Mouse (Mus musculus): ENCODE data around the gene Mfsd4b3.
A peak's percentile ranks its signal among the peaks of the same experiment; 100 is the strongest.

DNA sequence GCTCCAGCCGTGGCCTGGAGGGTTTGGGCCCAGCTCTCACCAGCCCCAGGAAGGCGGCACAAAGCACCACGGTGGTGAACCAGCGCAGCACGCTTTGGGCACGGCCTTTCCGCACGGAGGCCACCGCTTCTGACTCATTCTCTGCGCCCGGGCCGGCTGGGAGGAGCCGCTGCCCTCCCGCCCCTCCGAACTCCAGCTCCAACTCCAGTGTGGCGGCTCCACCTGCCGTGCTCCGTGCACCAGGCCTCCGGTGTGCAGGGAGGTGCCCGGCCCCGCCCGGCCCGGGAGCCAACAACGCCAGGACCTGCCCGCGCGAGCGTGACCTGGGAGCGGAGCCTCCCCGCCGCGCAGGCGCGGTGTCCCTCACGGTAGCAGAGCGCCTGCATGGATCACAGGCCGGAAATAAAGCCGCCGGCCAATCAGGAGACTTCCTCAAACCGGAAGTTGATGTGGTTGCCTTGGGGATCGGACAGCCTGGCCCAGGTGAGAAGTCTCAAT, 61.0 kb downstream of the Mfsd4b3 start, which contains the start of gene Mfsd4b4:
- TF ChIP-seq POLR2A (IDR thresholded peaks at IDR 0.05; ENCODE audit: borderline replicate concordance, extremely low read depth, insufficient read depth, insufficient read length, poor library complexity, severe bottlenecking) (peak; percentile 98), CTCF (IDR thresholded peaks at IDR 0.05; ENCODE audit: borderline replicate concordance, extremely low read depth, insufficient read depth, insufficient read length) (no peak)

Data from brain, embryonic 14.5 days (tissue).